Mouse (Mus musculus): ENCODE measurements around the gene Mgmt. TPM values are rescaled to one million over a fixed set of nuclear protein-coding genes. Genes with fewer than 3 reads are reported as not detected.

Mgmt gene
- polyA plus RNA-seq, 1 experiment from 2014 or later = 2.5 TPM

- H3K4me2 ChIP-seq (replicated peaks; ENCODE audit: low read depth) = no peak overlapping the region
- no peaks in the 10 kb centered on the region for H3K4me1 ChIP-seq (replicated peaks; ENCODE audit: control insufficient read depth, insufficient read depth, low read length)
- H3K36me3 ChIP-seq (ENCODE audit: control insufficient read depth, insufficient read depth) = no peaks in the 10 kb centered on the region
- H3K9me3 ChIP-seq (ENCODE audit: control insufficient read depth) = no peaks in the 10 kb centered on the region
- WGBS = 78% methylated on average over 7 of the region's 7 CpGs
- TF ChIP-seq CTCF (IDR thresholded peaks at IDR 0.05; ENCODE audit: low read depth) = no peak
- H3K27me3 ChIP-seq (replicated peaks; ENCODE audit: control insufficient read depth, insufficient read depth, low read length) = no peaks in the 10 kb centered on the region
- H3K4me3 ChIP-seq (ENCODE audit: low read depth, low read length) = no peak overlapping the region
- no peak overlapping the region for H3K9ac ChIP-seq (ENCODE audit: low read depth, low read length)
- H3K27ac ChIP-seq (ENCODE audit: low read depth, low read length) = no peak overlapping the region
- ATAC-seq = no peak
Measured at GRCm38 (mm10) chr7:136895851-136896250, 1.4 kb downstream of the Mgmt start.

- 24% methylated on average over 1 of the region's 1 CpGs for WGBS
- Histone ChIP-seq H3K4me2 (replicated peaks; ENCODE audit: low read depth) (no peak overlapping the region), H3K9me3 (ENCODE audit: control insufficient read depth) (no peaks in the 10 kb centered on the region), H3K4me1 (replicated peaks; ENCODE audit: control insufficient read depth, insufficient read depth, low read length) (no peaks in the 10 kb centered on the region), H3K4me3 (ENCODE audit: low read depth, low read length) (no peak overlapping the region), H3K27me3 (replicated peaks; ENCODE audit: control insufficient read depth, insufficient read depth, low read length) (no peaks in the 10 kb centered on the region), H3K36me3 (ENCODE audit: control insufficient read depth, insufficient read depth) (no peaks in the 10 kb centered on the region), H3K27ac (ENCODE audit: low read depth, low read length) (no peak overlapping the region), H3K9ac (ENCODE audit: low read depth, low read length) (no peak overlapping the region)
- TF ChIP-seq CTCF (IDR thresholded peaks at IDR 0.05; ENCODE audit: low read depth) = no peak
- ATAC-seq = no peak
Measured at GRCm38 (mm10) chr7:136897481-136897880, 3.1 kb downstream of the Mgmt start.

- WGBS = 45% methylated on average over 4 of the region's 4 CpGs
- H3K9me3 ChIP-seq (ENCODE audit: control insufficient read depth) = no peaks in the 10 kb centered on the region
- ATAC-seq = no peak
- no peaks in the 10 kb centered on the region for H3K4me1 ChIP-seq (replicated peaks; ENCODE audit: control insufficient read depth, insufficient read depth, low read length)
- H3K9ac ChIP-seq (ENCODE audit: low read depth, low read length) = no peak overlapping the region
- no peak overlapping the region for H3K27ac ChIP-seq (ENCODE audit: low read depth, low read length)
- no peak overlapping the region for H3K4me2 ChIP-seq (replicated peaks; ENCODE audit: low read depth)
- H3K4me3 ChIP-seq (ENCODE audit: low read depth, low read length) = no peak overlapping the region
- H3K27me3 ChIP-seq (replicated peaks; ENCODE audit: control insufficient read depth, insufficient read depth, low read length) = no peaks in the 10 kb centered on the region
- TF ChIP-seq CTCF (IDR thresholded peaks at IDR 0.05; ENCODE audit: low read depth) = no peak
- no peaks in the 10 kb centered on the region for H3K36me3 ChIP-seq (ENCODE audit: control insufficient read depth, insufficient read depth)
Measured at GRCm38 (mm10) chr7:136898005-136898404, 3.6 kb downstream of the Mgmt start.

DNA sequence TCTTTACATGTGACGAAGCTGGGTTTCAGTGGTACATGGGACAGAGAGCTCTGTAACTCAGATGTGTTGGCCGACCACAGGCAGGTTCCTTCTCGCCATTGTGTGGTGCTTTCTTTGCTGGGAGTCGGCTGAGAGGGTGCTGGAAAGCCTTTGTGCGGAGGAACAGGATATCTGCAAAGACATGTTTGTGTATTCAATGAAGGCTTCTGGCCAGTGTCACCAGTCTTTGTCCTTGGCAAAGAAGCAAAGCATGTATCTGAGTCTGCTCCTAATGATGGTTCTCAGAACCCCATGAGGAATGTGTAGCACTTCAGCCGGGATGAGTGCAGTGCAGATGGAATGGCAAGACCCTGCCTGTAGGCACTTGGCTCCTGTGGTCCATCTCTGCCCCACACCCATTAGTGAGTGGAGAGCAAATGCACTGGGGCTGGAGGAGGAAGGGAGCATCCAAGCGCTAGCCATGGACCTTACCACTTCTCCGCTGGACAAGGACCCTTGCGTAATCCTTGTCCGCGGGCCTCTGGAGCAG lies 14.3 kb downstream of the Mgmt start:
- Histone ChIP-seq H3K4me2 (replicated peaks; ENCODE audit: low read depth) (no peak overlapping the region), H3K36me3 (ENCODE audit: control insufficient read depth, insufficient read depth) (no peaks in the 10 kb centered on the region), H3K27ac (ENCODE audit: low read depth, low read length) (no peak overlapping the region), H3K9ac (ENCODE audit: low read depth, low read length) (no peak overlapping the region), H3K27me3 (replicated peaks; ENCODE audit: control insufficient read depth, insufficient read depth, low read length) (no peaks in the 10 kb centered on the region), H3K4me1 (replicated peaks; ENCODE audit: control insufficient read depth, insufficient read depth, low read length) (no peaks in the 10 kb centered on the region), H3K9me3 (ENCODE audit: control insufficient read depth) (no peaks in the 10 kb centered on the region), H3K4me3 (ENCODE audit: low read depth, low read length) (no peak overlapping the region)
- TF ChIP-seq CTCF (IDR thresholded peaks at IDR 0.05; ENCODE audit: low read depth) = no peak
- WGBS = 80% methylated on average over 11 of the region's 11 CpGs
- no peak for ATAC-seq

DNA sequence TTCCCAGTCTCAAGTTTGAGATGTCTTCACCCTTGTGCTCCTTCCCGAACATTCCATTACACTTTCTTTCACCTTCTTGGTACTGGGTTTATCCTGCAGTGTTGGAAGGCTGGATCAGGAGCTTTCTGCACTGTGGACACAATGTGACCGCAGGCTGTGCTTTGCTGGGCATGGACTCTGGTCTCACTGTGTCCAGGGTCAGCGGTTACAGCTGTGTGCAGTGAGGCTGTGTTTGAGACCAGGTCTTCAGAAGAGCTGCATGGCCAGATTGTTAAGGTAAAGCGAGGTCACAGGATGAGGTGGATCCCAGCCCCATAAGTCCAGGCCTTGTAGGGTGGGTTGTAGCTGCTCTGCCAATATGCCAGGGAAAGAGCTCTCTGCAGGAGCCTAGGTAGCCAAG lies 18.5 kb downstream of the Mgmt start:
- Histone ChIP-seq H3K4me2 (replicated peaks; ENCODE audit: low read depth) (no peak overlapping the region), H3K4me1 (replicated peaks; ENCODE audit: control insufficient read depth, insufficient read depth, low read length) (no peaks in the 10 kb centered on the region), H3K27ac (ENCODE audit: low read depth, low read length) (no peak overlapping the region), H3K4me3 (ENCODE audit: low read depth, low read length) (no peak overlapping the region), H3K36me3 (ENCODE audit: control insufficient read depth, insufficient read depth) (no peaks in the 10 kb centered on the region), H3K27me3 (replicated peaks; ENCODE audit: control insufficient read depth, insufficient read depth, low read length) (no peaks in the 10 kb centered on the region), H3K9me3 (ENCODE audit: control insufficient read depth) (no peaks in the 10 kb centered on the region), H3K9ac (ENCODE audit: low read depth, low read length) (no peak overlapping the region)
- WGBS = 92% methylated on average over 4 of the region's 4 CpGs
- ATAC-seq = no peak
- no peak for TF ChIP-seq CTCF (IDR thresholded peaks at IDR 0.05; ENCODE audit: low read depth)

DNA sequence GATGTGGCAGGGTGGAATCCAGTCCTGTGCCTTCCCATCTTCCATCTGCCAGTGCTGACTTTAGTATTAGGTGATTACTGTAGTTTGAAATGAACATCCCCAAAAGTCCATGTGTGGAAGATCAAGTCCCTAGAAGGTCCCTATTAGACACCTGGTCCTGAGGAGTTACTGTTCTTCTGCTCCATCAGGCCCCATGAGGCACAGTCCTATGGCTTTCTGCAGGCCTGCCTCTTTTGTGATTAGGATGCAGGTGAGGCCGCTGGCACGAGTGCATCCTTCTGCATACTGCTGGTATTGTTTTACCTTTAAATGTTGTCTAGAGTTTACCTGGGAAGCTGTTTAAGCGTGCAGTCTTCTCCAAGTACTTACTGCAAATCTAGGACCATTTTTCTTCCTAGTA lies 21.6 kb downstream of the Mgmt start:
- H3K27ac ChIP-seq (ENCODE audit: low read depth, low read length) = no peak overlapping the region
- no peak for ATAC-seq
- H3K9ac ChIP-seq (ENCODE audit: low read depth, low read length) = no peak overlapping the region
- no peak overlapping the region for H3K4me3 ChIP-seq (ENCODE audit: low read depth, low read length)
- no peaks in the 10 kb centered on the region for H3K9me3 ChIP-seq (ENCODE audit: control insufficient read depth)
- 89% methylated on average over 3 of the region's 3 CpGs for WGBS
- no peak overlapping the region for H3K4me2 ChIP-seq (replicated peaks; ENCODE audit: low read depth)
- no peak for TF ChIP-seq CTCF (IDR thresholded peaks at IDR 0.05; ENCODE audit: low read depth)
- H3K4me1 ChIP-seq (replicated peaks; ENCODE audit: control insufficient read depth, insufficient read depth, low read length) = no peaks in the 10 kb centered on the region
- no peaks in the 10 kb centered on the region for H3K27me3 ChIP-seq (replicated peaks; ENCODE audit: control insufficient read depth, insufficient read depth, low read length)
- H3K36me3 ChIP-seq (ENCODE audit: control insufficient read depth, insufficient read depth) = no peaks in the 10 kb centered on the region

All from intestine, postnatal 0 days (tissue).